ENCODE assay signal across 8 mouse cellular contexts in genomic region chr9:116098724-116099595, GRCm38 (mm10).
DNase-seq lines count a peak whose midpoint lies in the region; ATAC-seq lines count a peak whose summit lies in the region.

No protein-coding gene starts in this region.

- no peaks in the 10 kb centered on the region for H3K9me3 ChIP-seq in midbrain, embryonic 14.5 days (ENCODE audit: control insufficient read depth, low read length)
- no peaks in the 10 kb centered on the region for H3K9me3 ChIP-seq in midbrain, embryonic 15.5 days
- no peaks in the 10 kb centered on the region for H3K9me3 ChIP-seq in embryonic facial prominence, embryonic 12.5 days
- no peaks in the 10 kb centered on the region for H3K9me3 ChIP-seq in heart, embryonic 10.5 days
- no peaks in the 10 kb centered on the region for H3K9me3 ChIP-seq in neural tube, embryonic 13.5 days

- H3K27me3 ChIP-seq in midbrain, embryonic 14.5 days (ENCODE audit: control insufficient read depth, insufficient read depth, low read length), result no peaks in the 10 kb centered on the region
- H3K27me3 ChIP-seq in midbrain, embryonic 15.5 days (replicated peaks), result no peaks in the 10 kb centered on the region
- H3K27me3 ChIP-seq in embryonic facial prominence, embryonic 12.5 days, result no peaks in the 10 kb centered on the region
- H3K27me3 ChIP-seq in heart, embryonic 10.5 days (ENCODE audit: insufficient read depth, poor library complexity, severe bottlenecking), result no peaks in the 10 kb centered on the region
- H3K27me3 ChIP-seq in neural tube, embryonic 13.5 days, result no peaks in the 10 kb centered on the region

- no peak overlapping the region for H3K4me3 ChIP-seq in midbrain, embryonic 14.5 days (replicated peaks; ENCODE audit: low read depth, low read length)
- H3K4me3 ChIP-seq in midbrain, embryonic 15.5 days, result no peak overlapping the region
- H3K4me3 ChIP-seq in embryonic facial prominence, embryonic 12.5 days, result no peak overlapping the region
- no peak overlapping the region for H3K4me3 ChIP-seq in heart, embryonic 10.5 days
- H3K4me3 ChIP-seq in neural tube, embryonic 13.5 days, result no peak overlapping the region

- 69% methylated on average over 16 of the region's 16 CpGs for WGBS in midbrain, embryonic 14.5 days
- WGBS in midbrain, embryonic 15.5 days, result 65% methylated on average over 16 of the region's 16 CpGs
- 35% methylated on average over 16 of the region's 16 CpGs for WGBS in embryonic facial prominence, embryonic 12.5 days
- WGBS in heart, embryonic 10.5 days, result 78% methylated on average over 16 of the region's 16 CpGs
- 55% methylated on average over 16 of the region's 16 CpGs for WGBS in neural tube, embryonic 13.5 days

- H3K36me3 ChIP-seq in midbrain, embryonic 14.5 days (ENCODE audit: control insufficient read depth, insufficient read depth, low read length), result no peaks in the 10 kb centered on the region
- H3K36me3 ChIP-seq in midbrain, embryonic 15.5 days (replicated peaks), result no peaks in the 10 kb centered on the region
- H3K36me3 ChIP-seq in embryonic facial prominence, embryonic 12.5 days, result peaks cover 28% of the 10 kb centered on the region
- H3K36me3 ChIP-seq in heart, embryonic 10.5 days, result peaks cover 19% of the 10 kb centered on the region
- no peaks in the 10 kb centered on the region for H3K36me3 ChIP-seq in neural tube, embryonic 13.5 days

- no peak overlapping the region for H3K27ac ChIP-seq in midbrain, embryonic 14.5 days (replicated peaks; ENCODE audit: low read depth, low read length)
- no peak overlapping the region for H3K27ac ChIP-seq in midbrain, embryonic 15.5 days
- H3K27ac ChIP-seq in embryonic facial prominence, embryonic 12.5 days, result 0 out of 2 replicates have a peak overlapping the region, but pooled peaks have one; percentile 51
- 0 out of 2 replicates have a peak overlapping the region, but pooled peaks have one; percentile 7 for H3K27ac ChIP-seq in heart, embryonic 10.5 days
- H3K27ac ChIP-seq in neural tube, embryonic 13.5 days (replicated peaks), result no peak overlapping the region; the same call in 1 of the 2 replicates

- ATAC-seq in midbrain, embryonic 14.5 days (ENCODE audit: low FRiP score, low TSS enrichment), result no peak
- no peak for ATAC-seq in midbrain, embryonic 15.5 days (replicated peaks)
- ATAC-seq in embryonic facial prominence, embryonic 12.5 days (ENCODE audit: insufficient number of reproducible peaks, insufficient read depth, low FRiP score, low TSS enrichment), result peak; percentile 53; the same call in 1 of the 2 replicates
- ATAC-seq in neural tube, embryonic 13.5 days (ENCODE audit: low read depth), result 0 out of 2 replicates have a peak, but pooled peaks have one; percentile 27

- no peak overlapping the region for H3K9ac ChIP-seq in midbrain, embryonic 14.5 days (replicated peaks; ENCODE audit: low read length)
- H3K9ac ChIP-seq in midbrain, embryonic 15.5 days, result no peak overlapping the region
- peak overlapping the region; percentile 36; the same call in 1 of the 2 replicates for H3K9ac ChIP-seq in embryonic facial prominence, embryonic 12.5 days
- no peak overlapping the region for H3K9ac ChIP-seq in neural tube, embryonic 13.5 days

- peak; percentile 53 for DNase-seq in midbrain, embryonic 14.5 days
- DNase-seq in heart, embryonic 10.5 days (ENCODE audit: low spot score), result no peak
- peak; percentile 72 to 75 for DNase-seq in kidney, postnatal 25 days
- no peak for DNase-seq in T-cell, adult 2 months (ENCODE audit: low spot score)
- no peak for DNase-seq in cerebellum, adult 9-10 months

- H3K4me1 ChIP-seq in midbrain, embryonic 14.5 days (ENCODE audit: control insufficient read depth, insufficient read depth, low read length), result 0 out of 2 replicates have a peak, but pooled peaks cover 3% of the 10 kb centered on the region
- 0 out of 2 replicates have a peak, but pooled peaks cover 5% of the 10 kb centered on the region for H3K4me1 ChIP-seq in midbrain, embryonic 15.5 days
- H3K4me1 ChIP-seq in embryonic facial prominence, embryonic 12.5 days, result peaks cover 18% of the 10 kb centered on the region
- H3K4me1 ChIP-seq in heart, embryonic 10.5 days, result peaks cover 15% of the 10 kb centered on the region; the same call in 1 of the 2 replicates
- H3K4me1 ChIP-seq in neural tube, embryonic 13.5 days (replicated peaks), result peaks cover 16% of the 10 kb centered on the region

- no peak overlapping the region for H3K4me2 ChIP-seq in midbrain, embryonic 14.5 days (ENCODE audit: low read length)
- H3K4me2 ChIP-seq in midbrain, embryonic 15.5 days, result no peak overlapping the region
- H3K4me2 ChIP-seq in embryonic facial prominence, embryonic 12.5 days (replicated peaks), result no peak overlapping the region
- H3K4me2 ChIP-seq in neural tube, embryonic 13.5 days, result no peak overlapping the region

Comparison
In these comparisons a context has a peak if more than half of its experiments do, and no peak if none do; other contexts are left out.
1. ATAC-seq: peak in embryonic facial prominence, embryonic 12.5 days (single experiment) and neural tube, embryonic 13.5 days (single experiment); none in midbrain, embryonic 14.5 days (single experiment) and midbrain, embryonic 15.5 days (single experiment).
2. DNase-seq: peak in midbrain, embryonic 14.5 days (single experiment) and kidney, postnatal 25 days (2 of 2); none in heart, embryonic 10.5 days (single experiment), T-cell, adult 2 months (single experiment) and cerebellum, adult 9-10 months (single experiment).
3. H3K27ac ChIP-seq: peak in embryonic facial prominence, embryonic 12.5 days (single experiment) and heart, embryonic 10.5 days (single experiment); none in midbrain, embryonic 14.5 days (single experiment), midbrain, embryonic 15.5 days (single experiment) and neural tube, embryonic 13.5 days (single experiment).